Mouse (Mus musculus) left cerebral cortex, adult 2 months (tissue): ENCODE results near the gene Wfs1. TPM values are rescaled to one million over a fixed set of nuclear protein-coding genes. Genes with fewer than 3 reads are reported as not detected.
A peak's percentile ranks its signal among the peaks of the same experiment; 100 is the strongest.

Experiments
- DNase-seq, 2 experiments: peaks; one replicate each; pipeline ENCODE4 v3.0.0; 2021 to 2022; ENCODE audit warnings: low spot score in 2 of 2, mixed read lengths in 1 of 2; ENCODE audit errors: extremely low spot score in 1 of 2
- H3K27ac ChIP-seq: fragments of 200-600 bp; 2 replicates; pipeline ENCODE4 v1.8.1; 2022
- H3K4me3 ChIP-seq: fragments of 200-600 bp; 2 replicates; pipeline ENCODE4 v1.8.1; 2022
- CTCF ChIP-seq: fragments of 200-600 bp; IDR thresholded peaks from 2 replicates; pipeline ENCODE4 v1.8.1; 2022; ENCODE audit warnings: antibody characterized with exemption, mild to moderate bottlenecking, moderate library complexity
- intact Hi-C: fragments of 180-260 bp; cut with DNase I; formaldehyde crosslinking; loops from one replicate; pipeline ENCODE4 v1.15.1; 2025
- total RNA-seq, 2 experiments: library from RNA; stranded (reverse); gene quantifications; 2 replicates each; pipeline ENCODE4 v1.2.3; 2021

Gene Wfs1
- total RNA-seq, 2 experiments from 2014 or later = 118 to 155 TPM

- Histone ChIP-seq H3K27ac (no peak overlapping the region), H3K4me3 (no peak overlapping the region)
- DNase-seq = no peak
- intact Hi-C loops = no loop called here
- no peak for TF ChIP-seq CTCF
Observed at GRCm38 (mm10) chr5:36986617-36987016, 2.4 kb downstream of the Wfs1 start.

- intact Hi-C loops = no loop called here
- TF ChIP-seq CTCF = no peak
- no peak overlapping the region for H3K4me3 ChIP-seq
- no peak overlapping the region for H3K27ac ChIP-seq
- DNase-seq = no peak
Observed at GRCm38 (mm10) chr5:36982271-36982670, 6.7 kb downstream of the Wfs1 start.

DNA sequence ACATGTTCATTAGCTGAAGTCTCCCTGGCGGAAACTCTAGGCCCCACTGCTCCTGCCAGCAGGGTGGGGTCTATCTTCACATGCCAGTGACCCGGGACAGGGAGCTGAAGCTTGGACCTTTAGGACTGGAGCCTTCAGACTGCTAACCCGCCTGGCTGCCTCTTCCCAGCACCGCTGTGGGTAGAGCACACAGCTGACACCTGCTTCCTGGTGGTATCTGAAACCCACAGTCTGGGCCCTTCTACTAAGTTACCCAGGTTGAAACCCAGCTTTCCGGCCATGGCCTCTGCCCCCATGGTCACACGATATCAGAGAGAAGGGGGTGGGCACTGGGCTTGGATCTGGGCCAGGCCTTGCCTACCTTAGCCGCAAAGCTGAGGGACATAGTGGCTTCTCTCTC is 9.4 kb downstream of the Wfs1 start:
- TF ChIP-seq CTCF = no peak
- intact Hi-C loops = no loop called here
- Histone ChIP-seq H3K4me3 (no peak overlapping the region), H3K27ac (no peak overlapping the region)
- DNase-seq = no peak

GRCm38 (mm10) chr5:36979001-36979400 is 10.0 kb downstream of the Wfs1 start:
- DNase-seq = no peak
- intact Hi-C loops = no loop called here
- no peak overlapping the region for H3K4me3 ChIP-seq
- TF ChIP-seq CTCF = no peak
- no peak overlapping the region for H3K27ac ChIP-seq

DNA sequence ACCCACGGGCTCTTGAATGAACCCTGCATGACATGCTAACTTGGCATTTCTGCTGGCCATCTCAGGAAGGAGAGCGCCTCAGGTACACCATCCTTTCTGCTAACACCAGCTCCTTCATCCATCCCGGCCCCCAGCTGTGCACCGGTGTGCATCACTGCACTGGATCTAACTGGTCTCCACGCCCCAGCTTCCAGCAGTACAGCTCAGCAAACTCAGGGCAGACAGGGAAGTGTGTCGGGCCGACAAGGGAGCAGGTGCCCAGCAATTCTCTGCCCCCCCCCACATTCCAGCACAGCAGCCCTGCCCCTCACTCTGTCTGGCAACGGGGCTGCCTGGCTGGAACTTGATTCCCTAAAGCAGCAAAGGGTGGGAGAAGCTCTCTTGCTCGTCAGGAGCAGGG is 11.2 kb downstream of the Wfs1 start:
- intact Hi-C loops = no loop called here
- DNase-seq = no peak
- Histone ChIP-seq H3K4me3 (no peak overlapping the region), H3K27ac (no peak overlapping the region)
- TF ChIP-seq CTCF = no peak

- TF ChIP-seq CTCF = no peak
- intact Hi-C loops = no loop called here
- no peak for DNase-seq
- Histone ChIP-seq H3K4me3 (no peak overlapping the region), H3K27ac (no peak overlapping the region)
Observed at GRCm38 (mm10) chr5:36975336-36975735, 13.7 kb downstream of the Wfs1 start.

GRCm38 (mm10) chr5:36971587-36971986 is 17.4 kb downstream of the Wfs1 start:
- TF ChIP-seq CTCF = no peak
- no peak for DNase-seq
- H3K4me3 ChIP-seq = no peak overlapping the region
- intact Hi-C loops = no loop called here
- no peak overlapping the region for H3K27ac ChIP-seq

- no peak for TF ChIP-seq CTCF
- intact Hi-C loops = no loop called here
- H3K27ac ChIP-seq = peak overlapping the region; percentile 30; the same call in 1 of the 2 replicates
- peak; percentile 45 to 49 for DNase-seq
- H3K4me3 ChIP-seq = no peak overlapping the region
Observed at GRCm38 (mm10) chr5:36960501-36960900, 28.5 kb downstream of the Wfs1 start.

GRCm38 (mm10) chr5:36958837-36959236 is 30.2 kb downstream of the Wfs1 start:
- no peak overlapping the region for H3K27ac ChIP-seq
- peak; percentile 68 for TF ChIP-seq CTCF

DNA sequence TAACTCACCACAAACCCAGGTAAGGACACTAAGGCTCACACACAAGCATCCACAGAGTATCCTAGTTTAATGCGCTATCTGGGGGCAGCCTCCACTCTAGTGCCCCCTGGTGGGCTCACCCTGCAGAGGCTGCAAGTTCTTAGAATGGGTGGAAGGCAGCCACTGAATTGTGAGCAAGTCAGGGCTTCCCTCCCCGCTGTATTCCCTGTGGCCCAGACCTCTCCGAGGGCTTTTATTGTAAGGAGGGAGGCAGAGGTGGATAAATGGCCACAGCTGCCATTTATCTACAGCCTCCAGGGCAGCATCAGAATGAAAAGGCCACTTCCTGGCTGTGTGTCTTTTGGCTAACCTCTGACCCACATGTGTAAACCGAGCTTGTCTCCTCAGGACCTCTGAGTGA is 33.6 kb downstream of the Wfs1 start:
- peak; percentile 79 for TF ChIP-seq CTCF
- Histone ChIP-seq H3K27ac (no peak overlapping the region), H3K4me3 (no peak overlapping the region)
- intact Hi-C loops = no loop called here
- peak; percentile 46 to 48 for DNase-seq

More at GRCm38 (mm10) chr5:36958837-36959236, 30.2 kb downstream of the Wfs1 start:
- intact Hi-C loops = loop anchor here (1.0 kb wide), 1 partner anchor 43 kb away; no protein-coding TSS in a partner anchor
- H3K4me3 ChIP-seq = no peak overlapping the region
- peak; percentile 71 to 73 for DNase-seq

DNA sequence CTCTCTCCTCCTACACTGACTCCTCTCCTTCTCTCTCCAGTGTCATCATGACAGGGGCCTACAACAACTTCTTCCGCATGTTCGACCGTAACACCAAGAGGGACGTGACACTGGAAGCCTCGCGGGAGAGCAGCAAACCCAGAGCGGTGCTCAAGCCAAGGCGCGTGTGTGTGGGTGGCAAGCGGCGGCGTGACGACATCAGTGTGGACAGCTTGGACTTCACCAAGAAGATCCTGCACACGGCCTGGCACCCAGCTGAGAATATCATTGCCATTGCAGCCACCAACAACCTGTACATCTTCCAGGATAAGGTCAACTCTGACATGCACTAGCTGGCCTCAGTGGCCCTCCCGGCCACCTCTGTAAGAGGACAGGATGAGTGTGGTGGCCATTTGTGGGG is 36.7 kb downstream of the Wfs1 start:
- intact Hi-C loops = no loop called here
- H3K27ac ChIP-seq = 0 out of 2 replicates have a peak overlapping the region, but pooled peaks have one; percentile 4
- H3K4me3 ChIP-seq = no peak overlapping the region
- no peak for TF ChIP-seq CTCF
- no peak for DNase-seq

DNA sequence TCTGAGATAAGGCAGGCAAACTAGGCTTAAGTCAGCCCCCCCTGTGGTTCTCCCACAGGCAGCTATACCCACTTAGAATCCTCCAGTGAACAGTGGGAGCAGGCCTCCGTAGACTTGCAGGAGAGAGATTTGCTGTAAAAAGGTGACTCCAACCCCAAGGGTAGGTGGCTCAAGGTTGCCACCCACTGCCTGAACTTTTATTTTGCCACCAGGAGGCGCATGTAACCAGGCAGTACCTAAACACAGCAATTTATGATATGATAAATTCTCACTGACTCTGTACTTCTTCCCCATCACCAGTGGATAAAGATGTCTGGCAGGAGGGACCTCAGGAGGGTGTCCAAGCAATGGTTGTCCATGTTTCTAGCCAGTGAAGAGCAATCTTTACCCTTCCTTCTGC is 38.1 kb downstream of the Wfs1 start:
- H3K4me3 ChIP-seq = no peak overlapping the region
- intact Hi-C loops = no loop called here
- TF ChIP-seq CTCF = peak; percentile 43
- H3K27ac ChIP-seq = no peak overlapping the region
- DNase-seq = no peak

DNA sequence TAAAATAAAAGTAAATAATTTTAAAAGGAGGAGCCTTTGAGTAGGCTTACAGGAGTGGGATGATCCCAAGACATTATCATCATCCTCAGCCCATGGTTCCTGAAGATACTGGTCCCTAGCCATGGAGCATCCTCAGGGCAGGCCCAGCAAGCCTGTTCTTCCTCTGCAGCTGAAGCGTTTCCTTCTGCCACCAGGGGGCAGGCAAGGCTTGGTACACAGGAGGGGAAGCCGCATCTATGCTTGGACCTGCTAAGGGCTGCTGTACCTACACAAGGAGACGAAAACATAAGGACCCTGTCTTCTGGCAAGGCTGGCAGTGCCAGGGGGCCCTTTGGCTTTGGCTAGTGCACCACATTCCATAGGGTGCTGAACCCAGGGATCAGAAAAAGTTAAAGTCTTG is 40.2 kb downstream of the Wfs1 start:
- Histone ChIP-seq H3K27ac (no peak overlapping the region), H3K4me3 (no peak overlapping the region)
- peak; percentile 77 to 82 for DNase-seq
- peak; percentile 85 for TF ChIP-seq CTCF
- intact Hi-C loops = loop anchor here (5.0 kb wide), 1 partner anchor 158 kb away; no protein-coding TSS in a partner anchor

GRCm38 (mm10) chr5:36946445-36946844 is 42.6 kb downstream of the Wfs1 start:
- peak; percentile 61 to 62 for DNase-seq
- H3K27ac ChIP-seq = peak overlapping the region; percentile 92; the same call in 1 of the 2 replicates
- TF ChIP-seq CTCF = peak; percentile 95
- H3K4me3 ChIP-seq = no peak overlapping the region
- intact Hi-C loops = loop anchor here (1.0 to 5.0 kb wide), 3 partner anchors 56 to 161 kb away; no protein-coding TSS in a partner anchor
